Mouse (Mus musculus) v-Abl transformed pro-B cells (cell line): ENCODE data around the gene Gm4952.

Experiments
- in situ Hi-C, 2 experiments: fragments of 400-800 bp; cut with MboI; formaldehyde crosslinking; loops; one replicate each; pipeline ENCODE4 v1.15.1; 2025; ENCODE audit not compliant: unreplicated experiment in 2 of 2

Gene Gm4952

GRCm38 (mm10) chr19:12599674-12600073 is at the start of gene Gm4952:
Gm4952 (plus strand) TSS chr19:12599974.
- in situ Hi-C loops = loop anchor here (10.0 to 25.0 kb wide), 3 partner anchors 465 to 1215 kb away; partner anchors contain the start of gene Olfr1499 (in 1 of the 2)

- in situ Hi-C loops = loop anchor here in 1 of 2 experiments (25.0 kb wide), 1 partner anchor 1812 kb away; no protein-coding TSS in a partner anchor
These were observed 49.5 kb upstream of the Gm4952 start for GRCm38 (mm10) chr19:12550005-12550942.

- in situ Hi-C loops = loop anchor here in 1 of 2 experiments (25.0 kb wide), 1 partner anchor 1806 kb away; no protein-coding TSS in a partner anchor
These were observed 43.5 kb upstream of the Gm4952 start for GRCm38 (mm10) chr19:12556293-12556692.

GRCm38 (mm10) chr19:12558219-12558618 is 41.6 kb upstream of the Gm4952 start:
- in situ Hi-C loops = loop anchor here in 1 of 2 experiments (25.0 kb wide), 1 partner anchor 1804 kb away; no protein-coding TSS in a partner anchor

- in situ Hi-C loops = loop anchor here in 1 of 2 experiments (10.0 to 25.0 kb wide), 2 partner anchors 559 to 1798 kb away; no protein-coding TSS in a partner anchor
These were observed 35.6 kb upstream of the Gm4952 start for GRCm38 (mm10) chr19:12564197-12564596.

GRCm38 (mm10) chr19:12567011-12567410 is 32.8 kb upstream of the Gm4952 start:
- in situ Hi-C loops = loop anchor here (5.0 to 25.0 kb wide), 3 partner anchors 90 to 1795 kb away; no protein-coding TSS in a partner anchor

- in situ Hi-C loops = loop anchor here in 1 of 2 experiments (5.0 to 25.0 kb wide), 2 partner anchors 99 to 1791 kb away; no protein-coding TSS in a partner anchor
These were observed 28.9 kb upstream of the Gm4952 start for GRCm38 (mm10) chr19:12570866-12571265.

GRCm38 (mm10) chr19:12571687-12572086 is 28.1 kb upstream of the Gm4952 start:
- in situ Hi-C loops = loop anchor here in 1 of 2 experiments (5.0 to 25.0 kb wide), 2 partner anchors 99 to 1791 kb away; no protein-coding TSS in a partner anchor

- in situ Hi-C loops = loop anchor here in 1 of 2 experiments (5.0 to 25.0 kb wide), 2 partner anchors 100 to 1790 kb away; no protein-coding TSS in a partner anchor
These were observed 27.0 kb upstream of the Gm4952 start for GRCm38 (mm10) chr19:12572614-12573265.

- in situ Hi-C loops = loop anchor here in 1 of 2 experiments (5.0 to 25.0 kb wide), 2 partner anchors 101 to 1789 kb away; no protein-coding TSS in a partner anchor
These were observed 26.3 kb upstream of the Gm4952 start for GRCm38 (mm10) chr19:12573266-12574011.

- in situ Hi-C loops = loop anchor here in 1 of 2 experiments (5.0 to 25.0 kb wide), 2 partner anchors 102 to 1788 kb away; no protein-coding TSS in a partner anchor
These were observed 25.8 kb upstream of the Gm4952 start for GRCm38 (mm10) chr19:12574012-12574407.

- in situ Hi-C loops = loop anchor here in 1 of 2 experiments (25.0 kb wide), 1 partner anchor 563 kb away; no protein-coding TSS in a partner anchor
These were observed 24.7 kb upstream of the Gm4952 start for GRCm38 (mm10) chr19:12575107-12575506.

- in situ Hi-C loops = loop anchor here in 1 of 2 experiments (25.0 kb wide), 1 partner anchor 563 kb away; no protein-coding TSS in a partner anchor
These were observed 24.3 kb upstream of the Gm4952 start for GRCm38 (mm10) chr19:12575514-12575913.

GRCm38 (mm10) chr19:12576639-12577038 is 23.1 kb upstream of the Gm4952 start:
- in situ Hi-C loops = loop anchor here in 1 of 2 experiments (25.0 kb wide), 1 partner anchor 564 kb away; no protein-coding TSS in a partner anchor

- in situ Hi-C loops = loop anchor here (10.0 to 25.0 kb wide), 2 partner anchors 573 to 811 kb away; partner anchors contain the start of gene Mrpl16 (in 1 of the 2)
These were observed 14.5 kb upstream of the Gm4952 start for GRCm38 (mm10) chr19:12585310-12585709.

- in situ Hi-C loops = loop anchor here (5.0 to 25.0 kb wide), 8 partner anchors 45 to 1225 kb away; partner anchors contain the start of genes Fam111a (in 2 of the 2) and Olfr1499 (in 2 of the 2)
These were observed 7.9 kb upstream of the Gm4952 start for GRCm38 (mm10) chr19:12591908-12592307.

- in situ Hi-C loops = loop anchor here (10.0 to 25.0 kb wide), 3 partner anchors 460 to 1220 kb away; partner anchors contain the start of gene Olfr1499 (in 1 of the 2)
These were observed 4.6 kb upstream of the Gm4952 start for GRCm38 (mm10) chr19:12595135-12595529.

- in situ Hi-C loops = loop anchor here (10.0 to 25.0 kb wide), 3 partner anchors 461 to 1219 kb away; partner anchors contain the start of gene Olfr1499 (in 1 of the 2)
These were observed 4.1 kb upstream of the Gm4952 start for GRCm38 (mm10) chr19:12595530-12596289.
